Mouse (Mus musculus) heart, adult 2 months (tissue): ENCODE measurements at regions not wholly inside any gene's neighbourhood (a gene's known extent, or its start where the extent isn't known, plus 50 kb on each side); places are given as distances from the start of the nearest gene placed in this dataset.

Source experiments
- DNase-seq, 2 experiments: peaks; one replicate each; pipeline ENCODE4 v3.0.0; 2021
- H3K27ac ChIP-seq: fragments of 200-600 bp; 2 replicates; pipeline ENCODE4 v1.8.1; 2022
- H3K27me3 ChIP-seq: fragments of 200-500 bp; 2 replicates; pipeline ENCODE4 v1.6.1; 2012; ENCODE audit warnings: mild to moderate bottlenecking, low read length, inconsistent platforms, mixed read lengths; ENCODE audit not compliant: control insufficient read depth, insufficient read depth
- H3K36me3 ChIP-seq: fragments of 200-500 bp; 2 replicates; pipeline ENCODE4 v1.6.1; 2012; ENCODE audit warnings: low read length, inconsistent platforms; ENCODE audit not compliant: control insufficient read depth, insufficient read depth
- H3K4me1 ChIP-seq: fragments of 200-500 bp; 2 replicates; pipeline ENCODE4 v1.6.1; 2011; ENCODE audit warnings: low read length; ENCODE audit not compliant: control insufficient read depth, insufficient read depth
- H3K4me3 ChIP-seq: fragments of 200-600 bp; 2 replicates; pipeline ENCODE4 v1.8.1; 2022
- H3K79me2 ChIP-seq: fragments of 200-500 bp; replicated peaks from 2 replicates; pipeline ENCODE4 v1.6.1; 2012; ENCODE audit warnings: mild to moderate bottlenecking, inconsistent platforms, low read length, moderate library complexity, mixed read lengths; ENCODE audit not compliant: control insufficient read depth, insufficient read depth
- H3K9ac ChIP-seq: fragments of 200-500 bp; 2 replicates; pipeline ENCODE4 v1.6.1; 2012; ENCODE audit warnings: low read depth, mild to moderate bottlenecking, control low read depth, inconsistent platforms, low read length, mixed read lengths
- CTCF ChIP-seq: fragments of 200-600 bp; IDR thresholded peaks from 2 replicates; pipeline ENCODE4 v1.8.1; 2022; ENCODE audit warnings: antibody characterized with exemption, mild to moderate bottlenecking, moderate library complexity
- EP300 ChIP-seq: fragments of 200-500 bp; IDR thresholded peaks from 2 replicates; pipeline ENCODE4 v1.6.1; 2011; ENCODE audit warnings: low read depth, low read length, control low read depth; ENCODE audit not compliant: insufficient read depth
- POLR2A ChIP-seq: fragments of 200-500 bp; IDR thresholded peaks from 2 replicates; pipeline ENCODE4 v1.6.1; 2011; ENCODE audit warnings: mild to moderate bottlenecking, low read depth, low read length, control low read depth; ENCODE audit not compliant: insufficient read depth
- WGBS: fragments of 180-500 bp; shearing (Covaris S2); methylation state at CpG from one replicate; pipeline ENCODE4 v1.1.7; 2018; 5-methylcytosine and 5-hydroxymethylcytosine counted together
- intact Hi-C: fragments of 180-260 bp; cut with DNase I; formaldehyde crosslinking; loops from one replicate; pipeline ENCODE4 v1.15.1; 2025

GRCm38 (mm10) chr10:95761969-95762368, 80.8 kb downstream of the Gm33543 start:
- no peak for DNase-seq
- WGBS: 96% methylated on average over 4 of the region's 4 CpGs
- TF ChIP-seq POLR2A (no peak), CTCF (no peak), EP300 (no peak)
- Histone ChIP-seq H3K4me1 (no peaks in the 10 kb centered on the region), H3K4me3 (no peak overlapping the region), H3K36me3 (no peaks in the 10 kb centered on the region), H3K79me2 (no peaks in the 10 kb centered on the region), H3K27me3 (no peaks in the 10 kb centered on the region), H3K9ac (no peak overlapping the region), H3K27ac (no peak overlapping the region)
- intact Hi-C loops: no loop called here

GRCm38 (mm10) chr10:95760121-95760870, 82.4 kb downstream of the Gm33543 start:
- Histone ChIP-seq H3K79me2 (no peaks in the 10 kb centered on the region), H3K27ac (no peak overlapping the region), H3K4me3 (no peak overlapping the region), H3K9ac (no peak overlapping the region), H3K36me3 (no peaks in the 10 kb centered on the region), H3K4me1 (no peaks in the 10 kb centered on the region), H3K27me3 (no peaks in the 10 kb centered on the region)
- TF ChIP-seq CTCF (no peak), EP300 (no peak), POLR2A (no peak)
- WGBS: 72% methylated on average over 9 of the region's 9 CpGs
- no peak for DNase-seq
- intact Hi-C loops: no loop called here

DNA sequence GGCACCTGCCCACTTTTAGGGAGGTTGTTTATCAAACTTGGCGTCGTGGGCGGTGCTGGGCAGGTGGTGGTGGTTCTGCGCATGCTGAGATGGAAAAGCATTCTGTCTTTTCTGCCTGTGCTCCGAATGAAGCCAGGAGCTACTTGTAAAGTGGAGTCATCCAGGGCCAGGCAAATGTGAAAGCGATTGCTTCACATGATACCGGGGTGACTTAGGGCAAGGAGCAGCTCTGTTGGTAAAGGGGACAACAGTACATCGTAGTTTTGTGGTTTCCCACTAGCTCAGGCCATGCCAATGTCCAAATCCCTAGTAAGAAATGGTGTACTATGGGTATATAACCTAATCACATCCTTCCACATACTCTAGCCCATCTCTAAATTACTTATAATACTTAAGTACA, 84.5 kb downstream of the Gm33543 start:
- H3K36me3 ChIP-seq: no peaks in the 10 kb centered on the region
- intact Hi-C loops: no loop called here
- H3K4me3 ChIP-seq: no peak overlapping the region
- no peak overlapping the region for H3K27ac ChIP-seq
- WGBS: 79% methylated on average over 8 of the region's 8 CpGs
- TF ChIP-seq EP300: no peak
- TF ChIP-seq POLR2A: no peak
- no peak for TF ChIP-seq CTCF
- H3K79me2 ChIP-seq: no peaks in the 10 kb centered on the region
- no peaks in the 10 kb centered on the region for H3K4me1 ChIP-seq
- no peak for DNase-seq
- H3K9ac ChIP-seq: no peak overlapping the region
- H3K27me3 ChIP-seq: no peaks in the 10 kb centered on the region

GRCm38 (mm10) chr10:95755429-95755828, 82.2 kb upstream of the Anapc15-ps start:
- TF ChIP-seq CTCF (no peak), POLR2A (no peak), EP300 (no peak)
- no peak overlapping the region for H3K4me3 ChIP-seq
- 83% methylated on average over 3 of the region's 3 CpGs for WGBS
- H3K36me3 ChIP-seq: no peaks in the 10 kb centered on the region
- intact Hi-C loops: no loop called here
- no peaks in the 10 kb centered on the region for H3K4me1 ChIP-seq
- H3K27ac ChIP-seq: no peak overlapping the region
- H3K27me3 ChIP-seq: no peaks in the 10 kb centered on the region
- no peak overlapping the region for H3K9ac ChIP-seq
- DNase-seq: no peak
- no peaks in the 10 kb centered on the region for H3K79me2 ChIP-seq

DNA sequence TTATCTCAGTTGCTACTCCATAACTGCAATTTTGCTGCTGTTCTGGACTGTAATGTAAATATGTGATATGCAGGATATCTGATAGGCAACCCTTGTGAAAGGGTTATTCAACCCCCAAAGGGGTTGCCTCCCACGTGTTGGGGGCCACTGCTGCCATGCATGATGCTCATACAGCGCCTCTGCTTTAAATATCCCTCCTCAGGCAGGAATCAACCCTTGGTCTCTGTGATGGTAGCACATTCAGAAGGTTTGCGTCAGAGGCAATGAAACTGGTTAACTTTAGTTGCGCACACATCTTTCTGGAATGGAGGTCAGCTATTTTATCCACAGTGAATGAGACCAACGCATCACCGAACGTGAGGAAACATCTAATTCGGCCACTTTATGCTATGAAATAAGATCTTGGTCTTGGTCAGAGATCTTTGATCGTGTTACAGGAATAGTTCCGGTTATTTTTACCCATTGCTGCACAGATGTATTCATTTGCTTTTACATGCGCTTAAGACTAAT, 80.2 kb upstream of the Anapc15-ps start:
- intact Hi-C loops: no loop called here

GRCm38 (mm10) chr10:95748360-95748759, 75.1 kb upstream of the Anapc15-ps start:
- intact Hi-C loops: no loop called here
- Histone ChIP-seq H3K36me3 (no peaks in the 10 kb centered on the region), H3K4me3 (no peak overlapping the region), H3K27me3 (no peaks in the 10 kb centered on the region), H3K9ac (no peak overlapping the region), H3K4me1 (no peaks in the 10 kb centered on the region), H3K79me2 (no peaks in the 10 kb centered on the region), H3K27ac (no peak overlapping the region)
- no peak for DNase-seq
- TF ChIP-seq POLR2A (no peak), EP300 (no peak)
- 96% methylated on average over 1 of the region's 1 CpGs for WGBS

More for the DNA sequence above, 80.2 kb upstream of the Anapc15-ps start:
- no peaks in the 10 kb centered on the region for H3K79me2 ChIP-seq
- no peak overlapping the region for H3K27ac ChIP-seq
- 88% methylated on average over 11 of the region's 11 CpGs for WGBS
- no peaks in the 10 kb centered on the region for H3K4me1 ChIP-seq
- H3K27me3 ChIP-seq: no peaks in the 10 kb centered on the region
- no peak overlapping the region for H3K4me3 ChIP-seq
- TF ChIP-seq EP300: no peak
- no peak for TF ChIP-seq CTCF
- TF ChIP-seq POLR2A: no peak
- no peaks in the 10 kb centered on the region for H3K36me3 ChIP-seq
- H3K9ac ChIP-seq: no peak overlapping the region
- no peak for DNase-seq
